Mouse (Mus musculus) right cerebral cortex, postnatal 25 days (tissue): ENCODE data around the gene Tas2r106.

Source experiments
- DNase-seq: peaks from one replicate; pipeline ENCODE4 v3.0.0; 2022

Tas2r106 gene

DNA sequence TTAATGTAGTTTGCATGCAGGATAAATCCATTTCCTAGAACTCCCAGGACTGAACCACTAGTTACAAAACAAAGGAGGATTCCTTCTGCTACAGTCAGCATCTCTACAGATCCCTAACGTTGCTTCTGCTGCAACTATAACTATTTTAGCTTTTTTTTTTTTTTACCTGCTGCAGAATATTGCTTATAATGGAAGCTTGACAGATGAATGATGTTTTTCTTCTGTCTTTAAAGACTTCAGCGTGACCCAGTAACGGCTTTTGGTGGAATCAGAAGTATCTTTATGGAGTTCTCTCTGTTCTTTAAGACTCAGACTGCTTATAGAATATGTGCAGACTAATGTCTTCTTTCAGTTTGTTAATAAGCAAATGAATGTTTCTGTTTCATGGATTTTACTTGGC is at the start of gene Tas2r106:
Gene Tas2r106, minus strand, starts transcription at position 101 of the 400 bp plus-strand sequence.
- DNase-seq: no peak

DNA sequence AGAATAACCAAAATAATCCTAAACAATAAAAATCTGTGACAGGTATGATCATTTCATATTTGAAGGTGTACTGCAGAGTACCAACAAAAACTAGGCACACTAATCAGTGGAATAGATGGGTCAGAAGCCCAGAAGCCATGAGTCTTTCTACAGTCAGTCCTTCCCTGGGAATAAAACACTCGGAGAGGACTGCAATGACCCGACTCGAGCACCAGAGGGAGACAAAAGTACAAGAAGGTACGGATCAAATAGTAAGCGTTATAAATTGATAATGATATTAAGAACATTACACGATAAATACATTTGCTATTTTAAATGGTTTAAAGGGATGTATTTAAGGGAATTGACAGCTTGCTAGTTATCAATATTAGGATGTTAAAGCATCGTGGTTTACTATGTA is 34.1 kb upstream of the Tas2r106 start:
- no peak for DNase-seq

DNA sequence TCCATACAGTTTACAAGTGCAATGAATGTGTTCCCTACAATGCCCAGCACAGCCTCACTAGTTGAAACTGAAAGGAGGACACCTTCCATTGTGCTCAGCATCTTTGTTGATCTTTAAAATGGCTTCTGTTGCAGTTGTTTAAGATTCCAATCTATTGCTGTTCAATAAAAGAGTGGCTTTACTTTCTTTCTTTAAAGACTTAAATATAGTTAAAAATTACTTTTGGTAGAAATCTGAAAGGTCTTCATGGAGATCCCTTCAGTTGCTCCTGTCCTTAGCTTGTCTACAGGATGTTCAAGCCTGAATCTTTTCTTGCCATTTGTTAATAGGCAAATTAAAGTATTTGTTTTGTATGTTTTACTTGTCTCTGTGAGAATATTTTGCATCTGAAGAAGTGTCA is 11.3 kb upstream of the Tas2r106 start, which contains the start of gene Tas2r114:
Gene Tas2r114, minus strand, starts transcription at position 101 of the 400 bp plus-strand sequence.
- no peak for DNase-seq

- DNase-seq: no peak
Measured at GRCm38 (mm10) chr6:131687395-131687794, 8.7 kb upstream of the Tas2r106 start, which contains the start of gene Tas2r105. TSS of gene Tas2r105 (minus strand) at chr6:131687495.

GRCm38 (mm10) chr6:131685644-131686043 is 7.0 kb upstream of the Tas2r106 start, which contains the start of gene Tas2r104:
TSS of gene Tas2r104 (minus strand) at chr6:131685744.
- no peak for DNase-seq

DNA sequence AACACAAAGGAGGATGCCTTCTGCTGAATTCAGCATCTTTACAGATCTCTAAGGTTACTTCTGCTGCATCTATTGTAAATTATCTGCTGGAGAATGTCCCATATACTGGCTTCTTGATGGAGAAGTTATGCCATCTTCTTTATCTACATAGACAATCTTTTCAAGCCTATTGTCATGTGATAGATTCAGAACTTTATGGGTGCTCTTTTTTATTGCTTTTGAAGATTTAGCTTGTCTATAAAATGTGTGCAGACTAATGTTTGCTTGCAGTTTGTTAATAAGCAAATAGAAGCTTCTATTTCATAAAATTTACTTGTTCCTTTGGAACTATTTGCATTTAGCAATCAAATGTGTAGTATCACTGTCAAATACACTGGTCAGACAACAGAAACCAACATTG is 18.6 kb downstream of the Tas2r106 start, which contains the start of gene Tas2r107:
Gene Tas2r107, minus strand, starts transcription at position 101 of the 400 bp plus-strand sequence.
- DNase-seq: no peak

- no peak for DNase-seq
Measured at GRCm38 (mm10) chr6:131630812-131631211, 47.9 kb downstream of the Tas2r106 start, which contains the start of gene Tas2r130. TSS of gene Tas2r130 (minus strand) at chr6:131630912.
